Mouse (Mus musculus) ES-E14 (cell line): ENCODE measurements at regions not wholly inside any gene's neighbourhood (a gene's known extent, or its start where the extent isn't known, plus 50 kb on each side); places are given as distances from the start of the nearest gene placed in this dataset.
"Not testable (repeated sequence)": the region's sequence is repeated elsewhere in the genome, so short reads cannot be mapped to it uniquely, and the experiment has no call there.

Experiments
- MAFK ChIP-seq: IDR thresholded peaks from 2 replicates; pipeline ENCODE4 v1.6.1; 2014; ENCODE audit warnings: mild to moderate bottlenecking, low read depth, low read length, inconsistent platforms; ENCODE audit not compliant: insufficient read depth
- ZNF384 ChIP-seq: IDR thresholded peaks from 2 replicates; pipeline ENCODE4 v1.6.1; 2012; ENCODE audit warnings: low read depth, low read length, inconsistent platforms

GRCm38 (mm10) chr3:22945646-22946045 lies 869.2 kb downstream of the Tbl1xr1 start:
- TF ChIP-seq MAFK, ZNF384: not testable (repeated sequence)
